Mouse (Mus musculus) ES-Bruce4 (cell line): ENCODE results near the gene Rbm7.

Experiments
- EP300 ChIP-seq: IDR thresholded peaks from 2 replicates; pipeline ENCODE4 v1.6.1; 2011; ENCODE audit warnings: low read depth, low read length; ENCODE audit not compliant: insufficient read depth
- POLR2A ChIP-seq: IDR thresholded peaks from one replicate; pipeline ENCODE4 v1.8.1; 2011; ENCODE audit warnings: low read length; ENCODE audit not compliant: insufficient read depth

GRCm38 (mm10) chr9:48447783-48448209 lies 47.3 kb downstream of the Rbm7 start:
- no peak for TF ChIP-seq EP300
- no peak for TF ChIP-seq POLR2A
